Mouse (Mus musculus): ENCODE measurements around the gene Gm10392. TPM values are rescaled to one million over a fixed set of nuclear protein-coding genes. Genes with fewer than 3 reads are reported as not detected.
"Not testable (repeated sequence)": the region's sequence is repeated elsewhere in the genome, so short reads cannot be mapped to it uniquely, and the experiment has no call there.

The Gm10392 gene
- polyA plus RNA-seq, 2 experiments, result not detected

- not testable (repeated sequence) for H3K36me3 ChIP-seq (replicated peaks; ENCODE audit: control insufficient read depth, insufficient read depth, low read depth); H3K27ac ChIP-seq; H3K9ac ChIP-seq (replicated peaks); ATAC-seq (ENCODE audit: insufficient read depth); DNase-seq (ENCODE audit: low read depth in 3 of 3, low spot score in 3 of 3); H3K4me3 ChIP-seq (ENCODE audit: insufficient read depth in 1 of 2, low read depth in 2 of 2, low read length in 2 of 2); H3K4me1 ChIP-seq (replicated peaks; ENCODE audit: control insufficient read depth in 2 of 2, insufficient read depth in 2 of 2, low read length in 1 of 2); H3K9me3 ChIP-seq (ENCODE audit: control insufficient read depth, low read length); H3K27me3 ChIP-seq (ENCODE audit: control insufficient read depth, insufficient read depth, low read length); H3K4me2 ChIP-seq (ENCODE audit: low read depth)
- TF ChIP-seq CTCF (IDR thresholded peaks at IDR 0.05; ENCODE audit: low read depth), result peak; percentile 26; the same call in 1 of the 2 replicates
- 79% methylated on average over 3 of the region's 3 CpGs for WGBS (ENCODE audit: insufficient replicate concordance)
Measured at GRCm38 (mm10) chr11:77528420-77528819, 9.4 kb upstream of the Gm10392 start.

GRCm38 (mm10) chr11:77525804-77526486 lies 6.9 kb upstream of the Gm10392 start:
- Histone ChIP-seq H3K4me1 (replicated peaks; ENCODE audit: control insufficient read depth in 2 of 2, insufficient read depth in 2 of 2, low read length in 1 of 2) (no peaks in the 10 kb centered on the region; a peak in 1 of 4 replicates), H3K9ac (replicated peaks) (no peak overlapping the region), H3K4me3 (ENCODE audit: insufficient read depth in 1 of 2, low read depth in 2 of 2, low read length in 2 of 2) (no peak overlapping the region), H3K27me3 (ENCODE audit: control insufficient read depth, insufficient read depth, low read length) (no peaks in the 10 kb centered on the region), H3K27ac (no peak overlapping the region), H3K4me2 (ENCODE audit: low read depth) (no peak overlapping the region), H3K9me3 (ENCODE audit: control insufficient read depth, low read length) (no peaks in the 10 kb centered on the region), H3K36me3 (replicated peaks; ENCODE audit: control insufficient read depth, insufficient read depth, low read depth) (no peaks in the 10 kb centered on the region)
- no peak for TF ChIP-seq EP300 (IDR thresholded peaks at IDR 0.05; ENCODE audit: low read depth)
- TF ChIP-seq CTCF (IDR thresholded peaks at IDR 0.05; ENCODE audit: low read depth), result peak; percentile 27
- ATAC-seq (ENCODE audit: insufficient read depth), result no peak
- DNase-seq (ENCODE audit: low read depth in 3 of 3, low spot score in 3 of 3), result no peak
- WGBS (ENCODE audit: insufficient replicate concordance), result 54% methylated on average over 3 of the region's 3 CpGs

- peaks cover 0 to 7% of the 10 kb centered on the region in 2 experiments; a peak in 2 of 4 replicates for H3K4me1 ChIP-seq (replicated peaks; ENCODE audit: control insufficient read depth in 2 of 2, insufficient read depth in 2 of 2, low read length in 1 of 2)
- peaks cover 23% of the 10 kb centered on the region for H3K27me3 ChIP-seq (ENCODE audit: control insufficient read depth, insufficient read depth, low read length)
- TF ChIP-seq EP300 (IDR thresholded peaks at IDR 0.05; ENCODE audit: low read depth), result no peak
- no peak for TF ChIP-seq CTCF (IDR thresholded peaks at IDR 0.05; ENCODE audit: low read depth)
- WGBS (ENCODE audit: insufficient replicate concordance), result 22% methylated on average over 5 of the region's 5 CpGs
- no peak overlapping the region for H3K4me2 ChIP-seq (ENCODE audit: low read depth)
- DNase-seq (ENCODE audit: low read depth in 3 of 3, low spot score in 3 of 3) (no peak), ATAC-seq (ENCODE audit: insufficient read depth) (no peak)
- no peaks in the 10 kb centered on the region for H3K9me3 ChIP-seq (ENCODE audit: control insufficient read depth, low read length)
- H3K9ac ChIP-seq (replicated peaks), result no peak overlapping the region
- no peak overlapping the region for H3K27ac ChIP-seq
- no peak overlapping the region for H3K4me3 ChIP-seq (ENCODE audit: insufficient read depth in 1 of 2, low read depth in 2 of 2, low read length in 2 of 2)
- no peaks in the 10 kb centered on the region for H3K36me3 ChIP-seq (replicated peaks; ENCODE audit: control insufficient read depth, insufficient read depth, low read depth)
Measured at GRCm38 (mm10) chr11:77520601-77521529, 1.9 kb upstream of the Gm10392 start.

- TF ChIP-seq CTCF (IDR thresholded peaks at IDR 0.05; ENCODE audit: low read depth) (no peak), EP300 (IDR thresholded peaks at IDR 0.05; ENCODE audit: low read depth) (no peak)
- H3K4me1 ChIP-seq (replicated peaks; ENCODE audit: control insufficient read depth in 2 of 2, insufficient read depth in 2 of 2, low read length in 1 of 2), result peaks cover 15 to 17% of the 10 kb centered on the region in 2 experiments
- H3K4me3 ChIP-seq (ENCODE audit: insufficient read depth in 1 of 2, low read depth in 2 of 2, low read length in 2 of 2), result no peak overlapping the region
- WGBS (ENCODE audit: insufficient replicate concordance), result 55% methylated on average over 27 of the region's 27 CpGs
- H3K36me3 ChIP-seq (replicated peaks; ENCODE audit: control insufficient read depth, insufficient read depth, low read depth), result no peaks in the 10 kb centered on the region
- H3K27ac ChIP-seq, result no peak overlapping the region
- no peak overlapping the region for H3K9ac ChIP-seq (replicated peaks)
- no peak for ATAC-seq (ENCODE audit: insufficient read depth)
- no peak for DNase-seq (ENCODE audit: low read depth in 3 of 3, low spot score in 3 of 3)
- peaks cover 37% of the 10 kb centered on the region for H3K27me3 ChIP-seq (ENCODE audit: control insufficient read depth, insufficient read depth, low read length)
- H3K9me3 ChIP-seq (ENCODE audit: control insufficient read depth, low read length), result no peaks in the 10 kb centered on the region
- H3K4me2 ChIP-seq (ENCODE audit: low read depth), result no peak overlapping the region
Measured at GRCm38 (mm10) chr11:77518051-77518798, 773 bp downstream of the Gm10392 start.
